Mouse (Mus musculus): ENCODE results near the gene Nr2c1. TPM values are rescaled to one million over a fixed set of nuclear protein-coding genes. Genes with fewer than 3 reads are reported as not detected.

Gene Nr2c1
- total RNA-seq, 2 experiments from 2014 or later: 11.8 to 15.8 TPM

DNA sequence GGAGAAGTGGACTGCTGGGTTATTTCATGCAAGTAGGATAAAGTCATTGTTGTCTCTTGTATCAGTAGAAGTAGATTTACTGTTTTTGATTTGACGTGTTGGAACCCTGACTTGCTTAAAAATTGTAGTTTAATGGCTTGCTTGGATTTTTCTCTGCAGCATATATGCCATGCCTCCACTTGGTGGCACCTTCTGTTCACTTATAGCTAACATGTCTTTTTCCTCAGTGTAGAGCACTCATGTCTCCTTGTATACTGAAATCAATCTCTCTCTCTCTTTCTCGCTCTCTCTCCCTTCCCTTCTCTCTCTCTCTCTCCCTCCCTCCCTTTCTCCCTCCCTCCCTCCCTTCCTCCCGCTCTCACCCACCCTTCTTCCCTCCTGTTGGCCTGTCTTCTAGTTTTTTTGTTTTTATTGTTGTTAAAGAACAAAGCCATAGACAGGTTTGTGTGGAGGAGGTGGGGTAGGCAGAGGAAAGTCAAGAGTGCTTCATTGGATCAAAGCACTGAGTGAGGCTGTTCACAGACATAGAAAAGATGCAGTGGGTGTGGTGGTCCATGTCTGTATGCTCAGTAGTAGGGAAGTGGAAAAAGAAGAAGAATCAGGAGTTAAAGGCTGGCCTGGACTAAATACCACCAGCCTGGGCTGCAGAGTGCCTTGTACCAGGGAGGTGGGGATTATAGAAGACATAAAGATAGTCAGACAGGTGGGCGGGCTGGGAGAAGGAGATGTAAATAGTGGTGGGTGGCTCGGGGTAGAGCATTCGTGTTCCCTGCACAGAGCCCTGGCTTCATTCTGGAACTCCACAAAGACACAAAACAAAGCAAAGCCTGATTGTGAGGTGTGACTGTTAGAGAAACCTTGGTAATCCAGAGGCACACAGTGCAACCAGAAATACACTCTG lies 63.1 kb downstream of the Nr2c1 start:
- DNase-seq: no peak

- DNase-seq: no peak
Measured at GRCm38 (mm10) chr10:94211725-94212124, 63.9 kb downstream of the Nr2c1 start.

GRCm38 (mm10) chr10:94225026-94225750 lies 77.4 kb downstream of the Nr2c1 start:
- DNase-seq: no peak

DNA sequence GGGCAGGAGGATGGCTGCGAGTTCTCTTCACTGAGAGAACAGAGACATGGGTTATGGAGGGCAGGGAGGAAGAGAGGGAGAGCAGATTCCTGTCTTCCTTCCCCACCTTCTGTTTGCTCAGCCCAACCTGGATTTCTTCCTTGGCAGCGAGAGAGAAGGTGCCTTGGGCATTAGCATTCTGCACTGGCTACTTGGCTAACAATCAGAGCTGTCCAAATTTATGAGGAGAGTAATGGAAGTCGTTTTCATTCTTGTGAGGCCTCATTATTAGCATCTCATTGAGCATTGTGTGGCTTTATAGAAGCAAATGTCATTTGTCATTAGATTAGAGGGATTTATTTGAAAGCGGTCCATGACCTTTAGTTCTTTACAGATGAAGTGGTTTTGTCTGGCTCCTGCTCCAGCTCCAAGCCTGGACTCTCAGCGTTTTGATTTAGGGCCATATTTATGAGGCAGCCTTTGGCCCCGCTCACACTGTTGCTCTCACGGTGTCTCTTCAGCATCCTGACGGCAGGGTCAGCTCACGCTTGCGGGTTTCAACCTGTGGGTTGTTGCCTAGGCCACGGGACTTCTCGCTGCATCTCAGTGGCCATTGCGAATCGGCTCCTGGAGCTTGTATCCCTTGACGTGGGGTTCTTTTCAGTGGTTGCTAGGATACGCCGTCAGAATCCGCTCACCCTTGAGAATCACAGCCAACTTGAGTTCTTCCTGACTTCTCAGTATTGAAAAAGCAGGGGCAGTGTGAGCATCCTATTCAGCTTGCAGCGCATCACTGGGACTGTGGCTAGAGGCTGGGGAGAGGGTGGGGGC lies 82.6 kb downstream of the Nr2c1 start:
- DNase-seq: peak; percentile 19 to 29

- no peak for DNase-seq
Measured at GRCm38 (mm10) chr10:94231025-94231424, 83.2 kb downstream of the Nr2c1 start.

GRCm38 (mm10) chr10:94235200-94235599 lies 87.4 kb downstream of the Nr2c1 start:
- DNase-seq: no peak

GRCm38 (mm10) chr10:94241346-94241745 lies 93.5 kb downstream of the Nr2c1 start:
- DNase-seq: no peak

Other genes starting within 250 kb of the Nr2c1 start
- 10 to 100 TPM; 18.0 to 22.8 TPM for gene Vezt, start 112.2 kb upstream of the Nr2c1 start, total RNA-seq (2021)
- 1 to 10 TPM; 5.1 to 5.8 TPM for gene Fgd6, start 112.0 kb upstream of the Nr2c1 start, total RNA-seq (2021)
- 100 to 1,000 TPM; 329 to 348 TPM for gene Ndufa12, start 50.7 kb downstream of the Nr2c1 start, total RNA-seq (2021)
- not detected for gene Gm4792, start 150.7 kb downstream of the Nr2c1 start, total RNA-seq (2021)
- 10 to 100 TPM; 19.9 to 31.3 TPM for gene Tmcc3, start 163.9 kb downstream of the Nr2c1 start, total RNA-seq (2021)